Comparison of ENCODE assay signal across 8 mouse cellular contexts in genomic region chr17:6097884-6098283, GRCm38 (mm10). TPM values are rescaled to one million over a fixed set of nuclear protein-coding genes. Genes with fewer than 3 reads are reported as not detected.
DNase-seq lines count a peak whose midpoint lies in the region; ATAC-seq lines count a peak whose summit lies in the region.

No protein-coding gene starts in this region.

- no peaks in the 10 kb centered on the region for H3K36me3 ChIP-seq in heart, embryonic 11.5 days (ENCODE audit: control insufficient read depth, insufficient read depth, low read length)
- no peaks in the 10 kb centered on the region for H3K36me3 ChIP-seq in hindbrain, embryonic 14.5 days (replicated peaks; ENCODE audit: control insufficient read depth, insufficient read depth)

- H3K4me2 ChIP-seq in heart, embryonic 11.5 days: no peak overlapping the region
- no peak overlapping the region for H3K4me2 ChIP-seq in hindbrain, embryonic 14.5 days (replicated peaks)

- WGBS in heart, embryonic 11.5 days (ENCODE audit: insufficient replicate concordance): 20% methylated on average over 4 of the region's 4 CpGs
- 26% methylated on average over 4 of the region's 4 CpGs for WGBS in hindbrain, embryonic 14.5 days

- no peak overlapping the region for H3K9ac ChIP-seq in heart, embryonic 11.5 days (ENCODE audit: low read depth, low read length)
- H3K9ac ChIP-seq in hindbrain, embryonic 14.5 days: no peak overlapping the region

- H3K9me3 ChIP-seq in heart, embryonic 11.5 days (replicated peaks; ENCODE audit: control insufficient read depth, low read length): no peaks in the 10 kb centered on the region
- H3K9me3 ChIP-seq in hindbrain, embryonic 14.5 days (ENCODE audit: control insufficient read depth, low read length): no peaks in the 10 kb centered on the region

- no peaks in the 10 kb centered on the region for H3K27me3 ChIP-seq in heart, embryonic 11.5 days (ENCODE audit: control insufficient read depth, insufficient read depth, low read length)
- no peaks in the 10 kb centered on the region for H3K27me3 ChIP-seq in hindbrain, embryonic 14.5 days (ENCODE audit: control insufficient read depth, insufficient read depth, low read length)

- H3K4me3 ChIP-seq in heart, embryonic 11.5 days (ENCODE audit: low read depth, low read length): no peak overlapping the region
- H3K4me3 ChIP-seq in hindbrain, embryonic 14.5 days (replicated peaks; ENCODE audit: low read length): no peak overlapping the region

- peak; percentile 53 for DNase-seq in heart, adult 8-10 months (ENCODE audit: low spot score)
- peak; percentile 66 for DNase-seq in T-cell, adult 2 months (ENCODE audit: low spot score)
- peak; percentile 44 for DNase-seq in embryo, embryonic 11.5 days (ENCODE audit: low read depth, low spot score)
- DNase-seq in hindbrain, embryonic 14.5 days (ENCODE audit: low spot score): peak; percentile 78
- peak; percentile 55 to 62 for DNase-seq in left cerebral cortex, postnatal 25 days (ENCODE audit: low spot score in 2 of 2)
- peak; percentile 81 for DNase-seq in naive thymus-derived CD4-positive, alpha-beta T cell, adult 2 months (ENCODE audit: low read depth)
- peak; percentile 71 for DNase-seq in thymus, postnatal 0 days (ENCODE audit: low spot score)

- intact Hi-C loops in left cerebral cortex, postnatal 25 days (cut with DNase I): no loop called here

- H3K4me1 ChIP-seq in heart, embryonic 11.5 days (ENCODE audit: control insufficient read depth, insufficient read depth, low read length): no peaks in the 10 kb centered on the region
- no peaks in the 10 kb centered on the region for H3K4me1 ChIP-seq in hindbrain, embryonic 14.5 days (replicated peaks; ENCODE audit: control insufficient read depth, insufficient read depth, low read length)

- H3K27ac ChIP-seq in heart, embryonic 11.5 days (ENCODE audit: low read depth, low read length): no peak overlapping the region
- H3K27ac ChIP-seq in hindbrain, embryonic 14.5 days: no peak overlapping the region

- no peak for ATAC-seq in heart, embryonic 11.5 days (replicated peaks; ENCODE audit: insufficient number of reproducible peaks, low FRiP score, low TSS enrichment)
- ATAC-seq in hindbrain, embryonic 14.5 days (ENCODE audit: low FRiP score): no peak

RNA-seq across cellular contexts. Expression of gene Tulp4, which starts 8.4 kb away (rescaled TPM):
- total RNA-seq in heart, adult 8-10 months (2022): 100 to 1,000 TPM; 100 to 109 (median 105) TPM
- 63.3 and 79.0 TPM in 2 replicates for polyA plus RNA-seq in heart, embryonic 11.5 days (2014; fragmentation: Nextera tagmentation; extraction: Ambion mirVana)
- polyA plus RNA-seq in hindbrain, embryonic 14.5 days (2014; fragmentation: Nextera tagmentation; extraction: Ambion mirVana): 164 and 177 TPM in 2 replicates
- total RNA-seq in left cerebral cortex, postnatal 25 days (2021): 100 to 1,000 TPM; 263 to 279 TPM
- polyA plus RNA-seq in thymus, postnatal 0 days (2015; fragmentation: Nextera tagmentation; extraction: Ambion mirVana): 40.8 and 46.4 TPM in 2 replicates

RNA-seq across cellular contexts. Expression of gene Gtf2h5, which starts 18.3 kb away (rescaled TPM):
- total RNA-seq in heart, adult 8-10 months (2022): 10 to 100 TPM; 58.4 to 70.5 (median 62.3) TPM
- polyA plus RNA-seq in heart, embryonic 11.5 days (2014; fragmentation: Nextera tagmentation; extraction: Ambion mirVana): 138 and 158 TPM in 2 replicates
- polyA plus RNA-seq in hindbrain, embryonic 14.5 days (2014; fragmentation: Nextera tagmentation; extraction: Ambion mirVana): 204 and 214 TPM in 2 replicates
- total RNA-seq in left cerebral cortex, postnatal 25 days (2021): 100 to 1,000 TPM; 117 to 120 TPM
- polyA plus RNA-seq in thymus, postnatal 0 days (2015; fragmentation: Nextera tagmentation; extraction: Ambion mirVana): 177 and 185 TPM in 2 replicates

RNA-seq across cellular contexts. Expression of gene Serac1, which starts 18.3 kb away (rescaled TPM):
- total RNA-seq in heart, adult 8-10 months (2022): 1 to 10 TPM; 6.2 to 8.3 (median 6.7) TPM
- polyA plus RNA-seq in heart, embryonic 11.5 days (2014; fragmentation: Nextera tagmentation; extraction: Ambion mirVana): 3.1 and 4.3 TPM in 2 replicates
- 10.7 and 13.6 TPM in 2 replicates for polyA plus RNA-seq in hindbrain, embryonic 14.5 days (2014; fragmentation: Nextera tagmentation; extraction: Ambion mirVana)
- 10 to 100 TPM; 17.1 to 18.7 TPM for total RNA-seq in left cerebral cortex, postnatal 25 days (2021)
- polyA plus RNA-seq in thymus, postnatal 0 days (2015; fragmentation: Nextera tagmentation; extraction: Ambion mirVana): 2.5 and 2.9 TPM in 2 replicates
